20 mouse cellular contexts compared by ENCODE assay signal in the genomic region with DNA sequence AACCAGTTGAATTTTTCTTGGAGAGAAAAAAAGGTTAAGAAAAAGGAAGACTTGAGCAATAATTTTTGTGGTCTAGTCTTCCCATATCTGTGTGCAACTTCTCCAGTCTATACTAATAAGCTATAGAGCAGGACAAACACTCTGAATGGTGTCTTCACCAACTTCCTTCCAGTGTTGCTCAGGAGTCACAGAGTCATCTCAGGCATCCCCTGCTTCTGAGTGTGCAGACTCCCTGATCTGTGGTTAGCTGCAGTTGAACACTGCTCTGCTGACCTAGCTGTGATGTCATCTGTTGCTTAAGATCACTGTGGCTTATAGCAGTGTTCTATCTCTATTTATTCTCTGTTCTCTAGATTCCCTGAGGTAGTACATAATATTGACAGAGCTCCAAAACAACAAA.
"Had no signal": no experiment of that assay in that cellular context is flagged by ENCODE, and none has a peak within 500 bp of the region (broad histone marks: within the 10 kb centered on the region; RNA-seq: fewer than 3 reads in every experiment).

No protein-coding gene starts in this region.

- H3K4me2 ChIP-seq: midbrain, embryonic 15.5 days; neural tube, embryonic 12.5 days; neural tube, embryonic 15.5 days; stomach, embryonic 15.5 days had no signal

- H3K27me3 ChIP-seq: megakaryocyte, embryonic 14.5 days; midbrain, embryonic 15.5 days; neural tube, embryonic 12.5 days; neural tube, embryonic 15.5 days; stomach, embryonic 15.5 days had no signal

- H3K27ac ChIP-seq: kidney, postnatal 0 days; layer of hippocampus, adult 2 months; liver, embryonic 14.5 days; macrophage; midbrain, embryonic 10.5 days; midbrain, embryonic 15.5 days; neural tube, embryonic 12.5 days; neural tube, embryonic 15.5 days; stomach, embryonic 15.5 days had no signal

- H3K4me1 ChIP-seq: megakaryocyte, embryonic 14.5 days; midbrain, embryonic 15.5 days; neural tube, embryonic 12.5 days; neural tube, embryonic 15.5 days; stomach, embryonic 15.5 days had no signal

- H3K4me3 ChIP-seq: layer of hippocampus, adult 2 months; megakaryocyte, embryonic 14.5 days; midbrain, embryonic 10.5 days; midbrain, embryonic 15.5 days; neural tube, embryonic 12.5 days; neural tube, embryonic 15.5 days; stomach, embryonic 15.5 days had no signal

- H3K9me3 ChIP-seq: megakaryocyte, embryonic 14.5 days; midbrain, embryonic 10.5 days; midbrain, embryonic 15.5 days; neural tube, embryonic 12.5 days; neural tube, embryonic 15.5 days; stomach, embryonic 15.5 days had no signal

- DNase-seq: kidney, adult 2 months; kidney, postnatal 25 days; layer of hippocampus, adult 9-11 months; lung, adult 2 months; retina, postnatal 1 day; right cerebral cortex, postnatal 25 days; spleen, adult 18-20 months; thymus, postnatal 25 days had no signal

- H3K9ac ChIP-seq: liver, embryonic 14.5 days; midbrain, embryonic 15.5 days; neural tube, embryonic 12.5 days; neural tube, embryonic 15.5 days; stomach, embryonic 15.5 days had no signal

- H3K36me3 ChIP-seq: midbrain, embryonic 10.5 days; midbrain, embryonic 15.5 days; neural tube, embryonic 12.5 days; neural tube, embryonic 15.5 days; stomach, embryonic 15.5 days had no signal

- ATAC-seq: inflammation-experienced regulatory T-cells, adult 6 months; intestine, embryonic 16.5 days; midbrain, embryonic 15.5 days had no signal
